Mouse (Mus musculus) intestine, embryonic 16.5 days (tissue): Measurements from ENCODE around the gene Lmtk3. TPM values are rescaled to one million over a fixed set of nuclear protein-coding genes. Genes with fewer than 3 reads are reported as not detected.

Experiments used
- polyA plus RNA-seq: library from polyadenylated mRNA; unstranded; fragments of >200 nt; fragmentation: Nextera tagmentation; extraction: Ambion mirVana; gene quantifications from 2 replicates; pipeline ENCODE4 v1.2.1, GENCODE M21; 2015

Gene Lmtk3
- polyA plus RNA-seq, 1 experiment from 2014 or later = 0.51 TPM

Other genes starting within 250 kb of the Lmtk3 start
- 2.9 and 3.3 TPM in 2 replicates for gene Hsd17b14, start 228.8 kb upstream of the Lmtk3 start, polyA plus RNA-seq
- gene Bcat2, start 213.6 kb upstream of the Lmtk3 start, polyA plus RNA-seq = 59.9 and 65.4 TPM in 2 replicates
- gene Fgf21, start 168.2 kb upstream of the Lmtk3 start, polyA plus RNA-seq = 0.23 TPM in 1 of 2 replicates, not detected in the other
- gene Fut1, start 166.4 kb upstream of the Lmtk3 start, polyA plus RNA-seq = 0.48 and 0.61 TPM in 2 replicates
- gene Izumo1, start 161.9 kb upstream of the Lmtk3 start, polyA plus RNA-seq = 0.07 and 0.15 TPM in 2 replicates
- gene Rasip1, start 156.2 kb upstream of the Lmtk3 start, polyA plus RNA-seq = 3.4 and 4.4 TPM in 2 replicates
- gene Mamstr, start 143.8 kb upstream of the Lmtk3 start, polyA plus RNA-seq = 5.0 and 6.3 TPM in 2 replicates
- 18.4 and 21.7 TPM in 2 replicates for gene Fut2, start 117.3 kb upstream of the Lmtk3 start, polyA plus RNA-seq
- 0.34 and 0.53 TPM in 2 replicates for gene Ntn5, start 99.7 kb upstream of the Lmtk3 start, polyA plus RNA-seq
- 1.9 and 2.7 TPM in 2 replicates for gene Sec1, start 89.3 kb upstream of the Lmtk3 start, polyA plus RNA-seq
- gene Car11, start 83.9 kb upstream of the Lmtk3 start, polyA plus RNA-seq = 4.1 and 5.3 TPM in 2 replicates
- gene Dbp, start 78.7 kb upstream of the Lmtk3 start, polyA plus RNA-seq = 2.3 and 3.2 TPM in 2 replicates
- 1,070 and 1,157 TPM in 2 replicates for gene Rpl18, start 68.3 kb upstream of the Lmtk3 start, polyA plus RNA-seq
- gene Sphk2, start 65.7 kb upstream of the Lmtk3 start, polyA plus RNA-seq = 55.6 and 59.2 TPM in 2 replicates
- 30.9 and 34.2 TPM in 2 replicates for gene Fam83e, start 62.5 kb upstream of the Lmtk3 start, polyA plus RNA-seq
- gene Spaca4, start 57.9 kb upstream of the Lmtk3 start, polyA plus RNA-seq = 0.86 and 1.0 TPM in 2 replicates
- gene Sult2b1, start 931 bp downstream of the Lmtk3 start, polyA plus RNA-seq = 3.9 and 4.8 TPM in 2 replicates
- 77.1 and 78.2 TPM in 2 replicates for gene Cyth2, start 30.8 kb downstream of the Lmtk3 start, polyA plus RNA-seq
- gene Kcnj14, start 41.0 kb downstream of the Lmtk3 start, polyA plus RNA-seq = 0.65 and 0.78 TPM in 2 replicates
- gene Grwd1, start 47.2 kb downstream of the Lmtk3 start, polyA plus RNA-seq = 57.0 and 63.0 TPM in 2 replicates
- 90.6 and 94.9 TPM in 2 replicates for gene Kdelr1, start 89.0 kb downstream of the Lmtk3 start, polyA plus RNA-seq
- 0.31 and 0.39 TPM in 2 replicates for gene Grin2d, start 94.6 kb downstream of the Lmtk3 start, polyA plus RNA-seq
- gene Syngr4, start 113.0 kb downstream of the Lmtk3 start, polyA plus RNA-seq = 0.62 and 0.98 TPM in 2 replicates
- 8.1 TPM in 2 replicates for gene Tmem143, start 113.2 kb downstream of the Lmtk3 start, polyA plus RNA-seq
- 128 and 147 TPM in 2 replicates for gene Emp3, start 137.7 kb downstream of the Lmtk3 start, polyA plus RNA-seq
- 4.0 and 4.3 TPM in 2 replicates for gene Ccdc114, start 140.3 kb downstream of the Lmtk3 start, polyA plus RNA-seq
- gene Abcc6, start 246.6 kb downstream of the Lmtk3 start, polyA plus RNA-seq = 6.1 and 6.6 TPM in 2 replicates
- 95.7 and 102 TPM in 2 replicates for gene Nomo1, start 250.0 kb downstream of the Lmtk3 start, polyA plus RNA-seq